Mouse (Mus musculus): ENCODE data around the gene Ifitm5. TPM values are rescaled to one million over a fixed set of nuclear protein-coding genes. Genes with fewer than 3 reads are reported as not detected.

Gene Ifitm5
- total and polyA plus RNA-seq, 2 experiments from 2014 or later: 0.63 TPM; not detected in 1

DNA sequence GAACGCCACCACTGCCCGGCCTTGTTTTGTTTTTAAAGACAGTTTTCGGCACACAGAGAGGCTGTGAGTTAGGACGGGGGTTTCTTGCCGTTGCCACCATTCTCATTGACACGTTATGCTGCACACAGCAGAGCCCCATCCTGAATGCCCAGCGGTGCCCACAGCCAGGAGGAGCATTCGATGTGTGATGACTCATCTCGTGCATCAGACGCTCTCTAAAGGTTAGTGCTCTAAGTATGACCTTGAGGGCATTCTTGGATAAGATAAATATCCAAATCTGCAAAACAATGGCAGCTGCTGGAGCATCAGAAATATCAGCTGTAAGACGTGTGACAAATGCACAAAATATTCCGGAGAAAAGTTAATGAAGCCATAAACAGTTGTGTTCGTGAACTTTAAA, 43.0 kb downstream of the Ifitm5 start:
- Histone ChIP-seq H3K9me3 (ENCODE audit: low read length) (no peaks in the 10 kb centered on the region), H3K9ac (replicated peaks; ENCODE audit: low read length, poor library complexity, severe bottlenecking) (no peak overlapping the region), H3K27ac (ENCODE audit: low read depth, low read length) (no peak overlapping the region), H3K36me3 (ENCODE audit: insufficient read depth, low read length) (no peaks in the 10 kb centered on the region), H3K4me1 (ENCODE audit: insufficient read depth, low read length) (no peaks in the 10 kb centered on the region), H3K4me2 (ENCODE audit: low read depth, low read length, poor library complexity, severe bottlenecking) (no peak overlapping the region), H3K27me3 (ENCODE audit: insufficient read depth, low read length) (no peaks in the 10 kb centered on the region), H3K4me3 (ENCODE audit: low read depth, low read length) (no peak overlapping the region)
- 86% methylated on average over 13 of the region's 13 CpGs for WGBS
- ATAC-seq (ENCODE audit: low FRiP score) (no peak), DNase-seq (ENCODE audit: low spot score) (no peak)
- no peak for TF ChIP-seq CTCF (IDR thresholded peaks at IDR 0.05)

DNA sequence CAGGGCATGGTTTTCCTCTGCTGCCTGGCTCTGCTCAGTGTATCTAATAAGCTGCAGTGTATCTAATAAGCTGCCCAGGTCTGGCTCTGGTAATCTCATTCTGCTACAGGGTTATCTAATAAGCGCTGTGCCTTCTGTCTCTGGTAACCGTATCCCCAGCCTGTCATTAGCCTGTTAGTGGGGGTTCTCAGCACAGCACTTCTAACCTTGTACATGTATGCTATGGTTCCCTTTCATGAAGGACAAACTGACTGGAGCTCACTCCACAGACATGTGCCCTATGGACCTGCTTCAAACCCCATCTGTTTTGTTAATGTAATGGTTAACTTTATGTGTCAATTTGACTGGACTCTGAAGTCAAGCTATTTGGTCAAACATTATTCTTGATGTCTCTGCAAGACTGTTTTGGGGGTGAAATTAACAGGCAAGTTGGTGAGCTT, 44.4 kb downstream of the Ifitm5 start:
- TF ChIP-seq CTCF (IDR thresholded peaks at IDR 0.05): no peak
- no peak overlapping the region for H3K4me3 ChIP-seq (ENCODE audit: low read depth, low read length)
- H3K9ac ChIP-seq (replicated peaks; ENCODE audit: low read length, poor library complexity, severe bottlenecking): no peak overlapping the region
- no peaks in the 10 kb centered on the region for H3K27me3 ChIP-seq (ENCODE audit: insufficient read depth, low read length)
- DNase-seq (ENCODE audit: low spot score) (no peak), ATAC-seq (ENCODE audit: low FRiP score) (no peak)
- H3K27ac ChIP-seq (ENCODE audit: low read depth, low read length): no peak overlapping the region
- no peak overlapping the region for H3K4me2 ChIP-seq (ENCODE audit: low read depth, low read length, poor library complexity, severe bottlenecking)
- WGBS: 89% methylated on average over 2 of the region's 2 CpGs
- no peaks in the 10 kb centered on the region for H3K9me3 ChIP-seq (ENCODE audit: low read length)
- H3K36me3 ChIP-seq (ENCODE audit: insufficient read depth, low read length): no peaks in the 10 kb centered on the region
- no peaks in the 10 kb centered on the region for H3K4me1 ChIP-seq (ENCODE audit: insufficient read depth, low read length)

- TF ChIP-seq CTCF (IDR thresholded peaks at IDR 0.05): peak; percentile 91
- no peaks in the 10 kb centered on the region for H3K9me3 ChIP-seq (ENCODE audit: low read length)
- 23% methylated on average over 13 of the region's 13 CpGs for WGBS
- H3K36me3 ChIP-seq (ENCODE audit: insufficient read depth, low read length): peaks cover 13% of the 10 kb centered on the region; the same call in 1 of the 2 replicates
- H3K9ac ChIP-seq (replicated peaks; ENCODE audit: low read length, poor library complexity, severe bottlenecking): 0 out of 2 replicates have a peak overlapping the region, but pooled peaks have one; percentile 40
- ATAC-seq (ENCODE audit: low FRiP score): peak; percentile 42
- H3K27ac ChIP-seq (ENCODE audit: low read depth, low read length): no peak overlapping the region
- H3K27me3 ChIP-seq (ENCODE audit: insufficient read depth, low read length): no peaks in the 10 kb centered on the region
- H3K4me3 ChIP-seq (ENCODE audit: low read depth, low read length): no peak overlapping the region
- no peaks in the 10 kb centered on the region for H3K4me1 ChIP-seq (ENCODE audit: insufficient read depth, low read length)
- DNase-seq (ENCODE audit: low spot score): peak; percentile 71
- no peak overlapping the region for H3K4me2 ChIP-seq (ENCODE audit: low read depth, low read length, poor library complexity, severe bottlenecking)
These were observed 46.9 kb downstream of the Ifitm5 start for GRCm38 (mm10) chr7:140903212-140903611.

DNA sequence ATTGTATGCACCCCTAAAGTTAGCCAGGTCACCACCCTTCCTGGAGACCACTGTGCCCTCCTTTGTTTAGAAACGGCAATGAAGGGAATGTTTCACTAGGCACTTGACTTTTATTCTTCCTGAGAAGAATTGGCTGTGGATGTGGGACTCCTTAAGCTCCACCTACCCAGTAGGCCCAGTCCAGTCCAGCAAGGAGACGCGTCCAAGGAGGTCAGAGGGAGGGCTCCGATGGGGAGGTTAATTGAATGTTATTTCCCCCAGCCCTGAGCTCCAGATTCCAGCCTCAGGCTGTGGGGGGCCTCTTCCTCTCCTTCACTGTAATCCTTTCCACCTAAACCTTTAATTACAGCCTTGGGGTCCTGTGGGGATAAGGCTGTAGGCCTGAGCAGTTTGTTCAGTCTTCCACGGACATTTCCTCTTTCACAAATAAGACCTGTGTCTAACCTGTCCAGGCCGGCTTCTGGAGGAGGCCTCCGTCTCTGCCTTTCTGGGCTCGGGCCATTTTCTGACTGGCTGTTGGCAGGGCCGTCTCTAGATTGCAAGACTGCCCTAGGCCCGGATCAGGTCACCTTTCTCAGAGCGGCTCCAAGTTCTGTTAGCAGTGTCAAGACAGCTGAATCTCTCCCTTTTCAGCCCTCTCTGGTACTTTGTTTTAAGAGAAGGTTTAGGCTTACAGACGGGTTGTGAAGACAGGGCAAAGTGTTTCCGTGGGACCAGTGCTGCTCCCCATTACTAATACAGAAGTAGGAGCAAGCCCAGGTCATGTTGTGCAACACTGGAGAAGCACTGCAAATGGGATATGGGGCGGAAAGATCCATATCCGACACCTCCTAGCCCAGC, 47.8 kb downstream of the Ifitm5 start:
- Histone ChIP-seq H3K4me1 (ENCODE audit: insufficient read depth, low read length) (no peaks in the 10 kb centered on the region), H3K4me2 (ENCODE audit: low read depth, low read length, poor library complexity, severe bottlenecking) (no peak overlapping the region), H3K27ac (ENCODE audit: low read depth, low read length) (no peak overlapping the region), H3K27me3 (ENCODE audit: insufficient read depth, low read length) (no peaks in the 10 kb centered on the region), H3K36me3 (ENCODE audit: insufficient read depth, low read length) (peaks cover 23% of the 10 kb centered on the region), H3K9me3 (ENCODE audit: low read length) (no peaks in the 10 kb centered on the region), H3K9ac (replicated peaks; ENCODE audit: low read length, poor library complexity, severe bottlenecking) (no peak overlapping the region), H3K4me3 (ENCODE audit: low read depth, low read length) (no peak overlapping the region)
- ATAC-seq (ENCODE audit: low FRiP score): no peak
- TF ChIP-seq CTCF (IDR thresholded peaks at IDR 0.05): no peak
- 81% methylated on average over 15 of the region's 15 CpGs for WGBS
- no peak for DNase-seq (ENCODE audit: low spot score)

GRCm38 (mm10) chr7:140900220-140900619, 49.9 kb downstream of the Ifitm5 start, which contains the start of gene Cox8b:
TSS of gene Cox8b (minus strand) at chr7:140900446.
- ATAC-seq (ENCODE audit: low FRiP score) (no peak), DNase-seq (ENCODE audit: low spot score) (no peak)
- peaks cover 32% of the 10 kb centered on the region for H3K36me3 ChIP-seq (ENCODE audit: insufficient read depth, low read length)
- no peak within 1 kb of the TSS for H3K9ac ChIP-seq (replicated peaks; ENCODE audit: low read length, poor library complexity, severe bottlenecking)
- no peak for TF ChIP-seq CTCF (IDR thresholded peaks at IDR 0.05)
- H3K4me3 ChIP-seq (ENCODE audit: low read depth, low read length): no peak within 1 kb of the TSS
- no peak within 1 kb of the TSS for H3K4me2 ChIP-seq (ENCODE audit: low read depth, low read length, poor library complexity, severe bottlenecking)
- no peak within 1 kb of the TSS for H3K27ac ChIP-seq (ENCODE audit: low read depth, low read length)
- H3K27me3 ChIP-seq (ENCODE audit: insufficient read depth, low read length): no peaks in the 10 kb centered on the region
- H3K4me1 ChIP-seq (ENCODE audit: insufficient read depth, low read length): no peaks in the 10 kb centered on the region
- H3K9me3 ChIP-seq (ENCODE audit: low read length): no peaks in the 10 kb centered on the region
- 85% methylated on average over 10 of the region's 10 CpGs for WGBS

- Histone ChIP-seq H3K4me1 (ENCODE audit: insufficient read depth, low read length) (no peaks in the 10 kb centered on the region), H3K27me3 (ENCODE audit: insufficient read depth, low read length) (no peaks in the 10 kb centered on the region), H3K9me3 (ENCODE audit: low read length) (no peaks in the 10 kb centered on the region), H3K4me2 (ENCODE audit: low read depth, low read length, poor library complexity, severe bottlenecking) (no peak overlapping the region), H3K36me3 (ENCODE audit: insufficient read depth, low read length) (peaks cover 37% of the 10 kb centered on the region), H3K9ac (replicated peaks; ENCODE audit: low read length, poor library complexity, severe bottlenecking) (no peak overlapping the region), H3K4me3 (ENCODE audit: low read depth, low read length) (no peak overlapping the region), H3K27ac (ENCODE audit: low read depth, low read length) (no peak overlapping the region)
- WGBS: 77% methylated on average over 3 of the region's 3 CpGs
- TF ChIP-seq CTCF (IDR thresholded peaks at IDR 0.05): no peak
- ATAC-seq (ENCODE audit: low FRiP score) (no peak), DNase-seq (ENCODE audit: low spot score) (no peak)
These were observed 51.0 kb downstream of the Ifitm5 start for GRCm38 (mm10) chr7:140899121-140899520.

Other genes starting within 250 kb of the Ifitm5 start
- gene Cyp2e1, start 186.6 kb downstream of the Ifitm5 start, total RNA-seq (2014; rRNA removed): not detected in 2 replicates
- gene Cyp2e1, start 186.6 kb downstream of the Ifitm5 start, polyA plus RNA-seq (2015; fragmentation: Nextera tagmentation; extraction: Ambion mirVana): not detected in 2 replicates
- 0.55 TPM in 1 of 2 replicates, not detected in the other for gene Syce1, start 162.4 kb downstream of the Ifitm5 start, total RNA-seq (2014; rRNA removed)
- gene Syce1, start 162.4 kb downstream of the Ifitm5 start, polyA plus RNA-seq (2015; fragmentation: Nextera tagmentation; extraction: Ambion mirVana): 0.14 and 0.26 TPM in 2 replicates
- 30.0 and 37.6 TPM in 2 replicates for gene Zfp941, start 128.1 kb downstream of the Ifitm5 start, total RNA-seq (2014; rRNA removed)
- 26.1 and 30.9 TPM in 2 replicates for gene Zfp941, start 128.1 kb downstream of the Ifitm5 start, polyA plus RNA-seq (2015; fragmentation: Nextera tagmentation; extraction: Ambion mirVana)
- gene Urah, start 115.3 kb downstream of the Ifitm5 start, total RNA-seq (2014; rRNA removed): 0.71 TPM in 1 of 2 replicates, not detected in the other
- gene Urah, start 115.3 kb downstream of the Ifitm5 start, polyA plus RNA-seq (2015; fragmentation: Nextera tagmentation; extraction: Ambion mirVana): 0.23 and 0.26 TPM in 2 replicates
- not detected in 2 replicates for gene Scgb1c1, start 104.7 kb downstream of the Ifitm5 start, total RNA-seq (2014; rRNA removed)
- gene Scgb1c1, start 104.7 kb downstream of the Ifitm5 start, polyA plus RNA-seq (2015; fragmentation: Nextera tagmentation; extraction: Ambion mirVana): not detected in 2 replicates
- gene Odf3, start 102.5 kb downstream of the Ifitm5 start, total RNA-seq (2014; rRNA removed): not detected in 2 replicates
- gene Odf3, start 102.5 kb downstream of the Ifitm5 start, polyA plus RNA-seq (2015; fragmentation: Nextera tagmentation; extraction: Ambion mirVana): 0.17 and 0.22 TPM in 2 replicates
- 0.27 and 2.5 TPM in 2 replicates for gene Gm45785, start 94.0 kb downstream of the Ifitm5 start, total RNA-seq (2014; rRNA removed)
- 0.20 TPM in 1 of 2 replicates, not detected in the other for gene Gm45785, start 94.0 kb downstream of the Ifitm5 start, polyA plus RNA-seq (2015; fragmentation: Nextera tagmentation; extraction: Ambion mirVana)
- 81.2 and 127 TPM in 2 replicates for gene Ric8a, start 93.3 kb downstream of the Ifitm5 start, total RNA-seq (2014; rRNA removed)
- gene Ric8a, start 93.3 kb downstream of the Ifitm5 start, polyA plus RNA-seq (2015; fragmentation: Nextera tagmentation; extraction: Ambion mirVana): 91.8 and 98.1 TPM in 2 replicates
- gene Bet1l, start 92.7 kb downstream of the Ifitm5 start, total RNA-seq (2014; rRNA removed): 19.1 and 26.0 TPM in 2 replicates
- gene Bet1l, start 92.7 kb downstream of the Ifitm5 start, polyA plus RNA-seq (2015; fragmentation: Nextera tagmentation; extraction: Ambion mirVana): 49.9 and 53.9 TPM in 2 replicates
- gene Psmd13, start 68.3 kb downstream of the Ifitm5 start, total RNA-seq (2014; rRNA removed): 107 and 136 TPM in 2 replicates
- 245 and 265 TPM in 2 replicates for gene Psmd13, start 68.3 kb downstream of the Ifitm5 start, polyA plus RNA-seq (2015; fragmentation: Nextera tagmentation; extraction: Ambion mirVana)
- 55.5 and 66.3 TPM in 2 replicates for gene Sirt3, start 68.0 kb downstream of the Ifitm5 start, total RNA-seq (2014; rRNA removed)
- gene Sirt3, start 68.0 kb downstream of the Ifitm5 start, polyA plus RNA-seq (2015; fragmentation: Nextera tagmentation; extraction: Ambion mirVana): 60.9 and 72.3 TPM in 2 replicates
- not detected in 2 replicates for gene Cox8b, start 49.8 kb downstream of the Ifitm5 start, total RNA-seq (2014; rRNA removed)
- not detected in 2 replicates for gene Cox8b, start 49.8 kb downstream of the Ifitm5 start, polyA plus RNA-seq (2015; fragmentation: Nextera tagmentation; extraction: Ambion mirVana)
- gene Nlrp6, start 29.4 kb downstream of the Ifitm5 start, total RNA-seq (2014; rRNA removed): 0.24 and 0.82 TPM in 2 replicates
- 0.90 and 0.99 TPM in 2 replicates for gene Nlrp6, start 29.4 kb downstream of the Ifitm5 start, polyA plus RNA-seq (2015; fragmentation: Nextera tagmentation; extraction: Ambion mirVana)
- gene Pgghg, start 8.9 kb downstream of the Ifitm5 start, total RNA-seq (2014; rRNA removed): 7.8 and 10.5 TPM in 2 replicates
- gene Pgghg, start 8.9 kb downstream of the Ifitm5 start, polyA plus RNA-seq (2015; fragmentation: Nextera tagmentation; extraction: Ambion mirVana): 4.3 and 4.4 TPM in 2 replicates
- gene Gm45717, start 5.6 kb upstream of the Ifitm5 start, total RNA-seq (2014; rRNA removed): not detected in 2 replicates
- gene Gm45717, start 5.6 kb upstream of the Ifitm5 start, polyA plus RNA-seq (2015; fragmentation: Nextera tagmentation; extraction: Ambion mirVana): 0.81 TPM in 1 of 2 replicates, not detected in the other
- 66.6 and 79.1 TPM in 2 replicates for gene Ifitm2, start 5.7 kb upstream of the Ifitm5 start, total RNA-seq (2014; rRNA removed)
- gene Ifitm2, start 5.7 kb upstream of the Ifitm5 start, polyA plus RNA-seq (2015; fragmentation: Nextera tagmentation; extraction: Ambion mirVana): 200 and 218 TPM in 2 replicates
- 9.7 and 16.3 TPM in 2 replicates for gene Ifitm1, start 16.9 kb upstream of the Ifitm5 start, total RNA-seq (2014; rRNA removed)
- 14.6 and 21.2 TPM in 2 replicates for gene Ifitm1, start 16.9 kb upstream of the Ifitm5 start, polyA plus RNA-seq (2015; fragmentation: Nextera tagmentation; extraction: Ambion mirVana)
- 22.5 and 39.3 TPM in 2 replicates for gene Ifitm3, start 60.5 kb upstream of the Ifitm5 start, total RNA-seq (2014; rRNA removed)
- gene Ifitm3, start 60.5 kb upstream of the Ifitm5 start, polyA plus RNA-seq (2015; fragmentation: Nextera tagmentation; extraction: Ambion mirVana): 67.8 and 80.5 TPM in 2 replicates
- 0.99 and 1.1 TPM in 2 replicates for gene Ifitm6, start 67.6 kb upstream of the Ifitm5 start, total RNA-seq (2014; rRNA removed)
- gene Ifitm6, start 67.6 kb upstream of the Ifitm5 start, polyA plus RNA-seq (2015; fragmentation: Nextera tagmentation; extraction: Ambion mirVana): 0.81 and 0.83 TPM in 2 replicates
- gene Gm17387, start 78.8 kb upstream of the Ifitm5 start, total RNA-seq (2014; rRNA removed): not detected in 2 replicates
- not detected in 2 replicates for gene Gm17387, start 78.8 kb upstream of the Ifitm5 start, polyA plus RNA-seq (2015; fragmentation: Nextera tagmentation; extraction: Ambion mirVana)
- gene B4galnt4, start 110.8 kb upstream of the Ifitm5 start, total RNA-seq (2014; rRNA removed): 133 and 146 TPM in 2 replicates
- 52.1 and 53.9 TPM in 2 replicates for gene B4galnt4, start 110.8 kb upstream of the Ifitm5 start, polyA plus RNA-seq (2015; fragmentation: Nextera tagmentation; extraction: Ambion mirVana)
- gene Pkp3, start 127.9 kb upstream of the Ifitm5 start, total RNA-seq (2014; rRNA removed): 0.49 TPM in 1 of 2 replicates, not detected in the other
- gene Pkp3, start 127.9 kb upstream of the Ifitm5 start, polyA plus RNA-seq (2015; fragmentation: Nextera tagmentation; extraction: Ambion mirVana): not detected in 2 replicates
- 1.1 and 3.9 TPM in 2 replicates for gene Sigirr, start 150.3 kb upstream of the Ifitm5 start, total RNA-seq (2014; rRNA removed)
- 1.8 and 2.0 TPM in 2 replicates for gene Sigirr, start 150.3 kb upstream of the Ifitm5 start, polyA plus RNA-seq (2015; fragmentation: Nextera tagmentation; extraction: Ambion mirVana)
- 0.33 and 1.1 TPM in 2 replicates for gene Ano9, start 167.5 kb upstream of the Ifitm5 start, total RNA-seq (2014; rRNA removed)
- gene Ano9, start 167.5 kb upstream of the Ifitm5 start, polyA plus RNA-seq (2015; fragmentation: Nextera tagmentation; extraction: Ambion mirVana): 0.50 and 0.72 TPM in 2 replicates
- 19.6 and 23.4 TPM in 2 replicates for gene Ptdss2, start 172.1 kb upstream of the Ifitm5 start, total RNA-seq (2014; rRNA removed)
- 90.9 and 91.0 TPM in 2 replicates for gene Ptdss2, start 172.1 kb upstream of the Ifitm5 start, polyA plus RNA-seq (2015; fragmentation: Nextera tagmentation; extraction: Ambion mirVana)
- 39.1 and 47.1 TPM in 2 replicates for gene Rnh1, start 222.6 kb upstream of the Ifitm5 start, total RNA-seq (2014; rRNA removed)
- 44.2 and 46.8 TPM in 2 replicates for gene Rnh1, start 222.6 kb upstream of the Ifitm5 start, polyA plus RNA-seq (2015; fragmentation: Nextera tagmentation; extraction: Ambion mirVana)
- gene Hras, start 243.7 kb upstream of the Ifitm5 start, total RNA-seq (2014; rRNA removed): 109 and 113 TPM in 2 replicates
- 209 TPM in 2 replicates for gene Hras, start 243.7 kb upstream of the Ifitm5 start, polyA plus RNA-seq (2015; fragmentation: Nextera tagmentation; extraction: Ambion mirVana)
- gene Lrrc56, start 243.9 kb upstream of the Ifitm5 start, total RNA-seq (2014; rRNA removed): 11.5 and 14.9 TPM in 2 replicates
- 8.6 TPM in 2 replicates for gene Lrrc56, start 243.9 kb upstream of the Ifitm5 start, polyA plus RNA-seq (2015; fragmentation: Nextera tagmentation; extraction: Ambion mirVana)